Comparison of ENCODE assay signal across 19 mouse cellular contexts in the genomic region with DNA sequence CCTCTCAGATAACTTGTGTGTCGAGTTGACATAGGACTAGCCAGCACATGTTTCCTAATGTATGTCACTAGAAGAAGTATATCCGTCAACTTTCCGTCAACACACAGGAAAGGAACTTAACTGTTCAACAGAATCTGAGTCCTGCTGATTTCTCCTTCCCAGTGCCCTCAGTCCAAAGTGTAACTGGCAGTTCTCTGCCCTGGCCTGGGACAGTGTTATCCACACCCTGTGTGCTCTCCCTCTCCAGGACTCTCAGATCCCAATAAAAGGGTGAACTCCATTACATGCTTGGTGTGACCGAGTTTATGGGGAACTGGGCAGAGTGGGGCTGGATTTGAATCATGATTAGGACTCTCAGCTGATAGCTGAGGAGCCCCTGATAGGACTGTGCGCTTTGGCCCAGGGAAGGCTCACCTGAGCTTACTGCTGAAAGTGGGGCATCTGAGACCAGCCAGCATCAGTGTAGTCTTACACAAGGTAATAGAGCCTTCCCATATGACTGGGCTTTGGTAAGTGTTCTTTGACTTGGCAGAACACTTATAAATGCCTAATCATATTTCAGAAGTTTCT.
"Had no signal": no experiment of that assay in that cellular context is flagged by ENCODE, and none has a peak within 500 bp of the region (broad histone marks: within the 10 kb centered on the region; RNA-seq: fewer than 3 reads in every experiment).

No protein-coding gene starts in this region.

- H3K36me3 ChIP-seq: midbrain, embryonic 15.5 days had no signal

- H3K4me2 ChIP-seq: intestine, embryonic 15.5 days; liver, embryonic 15.5 days; lung, embryonic 15.5 days; midbrain, embryonic 15.5 days; neural tube, embryonic 12.5 days; neural tube, embryonic 15.5 days had no signal

- H3K9ac ChIP-seq: intestine, embryonic 15.5 days; liver, embryonic 15.5 days; lung, embryonic 15.5 days; midbrain, embryonic 15.5 days; neural tube, embryonic 12.5 days; neural tube, embryonic 15.5 days had no signal

- ATAC-seq: hindbrain, embryonic 16.5 days; intestine, embryonic 15.5 days; midbrain, embryonic 15.5 days had no signal

- H3K4me3 ChIP-seq: intestine, embryonic 15.5 days; left cerebral cortex, adult 2 months; liver, embryonic 15.5 days; lung, embryonic 15.5 days; megakaryocyte, embryonic 14.5 days; midbrain, embryonic 10.5 days; midbrain, embryonic 15.5 days; neural tube, embryonic 12.5 days; neural tube, embryonic 15.5 days had no signal

- H3K27ac ChIP-seq: intestine, embryonic 15.5 days; left cerebral cortex, adult 2 months; liver, embryonic 15.5 days; lung, embryonic 15.5 days; midbrain, embryonic 10.5 days; midbrain, embryonic 15.5 days; neural tube, embryonic 12.5 days; neural tube, embryonic 15.5 days had no signal

- H3K9me3 ChIP-seq: intestine, embryonic 15.5 days; liver, embryonic 15.5 days; lung, embryonic 15.5 days; megakaryocyte, embryonic 14.5 days; midbrain, embryonic 10.5 days; midbrain, embryonic 15.5 days; neural tube, embryonic 12.5 days; neural tube, embryonic 15.5 days had no signal

- DNase-seq: layer of hippocampus, postnatal 36 days; lung, adult 18-20 months; lung, postnatal 10 days; lung, postnatal 36 days; right cerebral cortex, adult 18-20 months; right cerebral cortex, postnatal 14 days; right cerebral cortex, postnatal 4 days; thymus, adult 18-20 months; thymus, postnatal 36 days had no signal

- H3K27me3 ChIP-seq: intestine, embryonic 15.5 days; liver, embryonic 15.5 days; lung, embryonic 15.5 days; midbrain, embryonic 15.5 days; neural tube, embryonic 12.5 days; neural tube, embryonic 15.5 days had no signal

- H3K4me1 ChIP-seq: intestine, embryonic 15.5 days; liver, embryonic 15.5 days; lung, embryonic 15.5 days; megakaryocyte, embryonic 14.5 days; midbrain, embryonic 10.5 days; midbrain, embryonic 15.5 days; neural tube, embryonic 12.5 days; neural tube, embryonic 15.5 days had no signal
